Mouse (Mus musculus) lung, adult 18-20 months (tissue): ENCODE measurements around the gene Serinc3.
"Not testable (repeated sequence)": the region's sequence is repeated elsewhere in the genome, so short reads cannot be mapped to it uniquely, and the experiment has no call there.

Source experiments
- DNase-seq, 2 experiments: peaks; one replicate each; pipeline ENCODE4 v3.0.0; 2022; ENCODE audit warnings: mixed read lengths in 2 of 2

The Serinc3 gene

DNA sequence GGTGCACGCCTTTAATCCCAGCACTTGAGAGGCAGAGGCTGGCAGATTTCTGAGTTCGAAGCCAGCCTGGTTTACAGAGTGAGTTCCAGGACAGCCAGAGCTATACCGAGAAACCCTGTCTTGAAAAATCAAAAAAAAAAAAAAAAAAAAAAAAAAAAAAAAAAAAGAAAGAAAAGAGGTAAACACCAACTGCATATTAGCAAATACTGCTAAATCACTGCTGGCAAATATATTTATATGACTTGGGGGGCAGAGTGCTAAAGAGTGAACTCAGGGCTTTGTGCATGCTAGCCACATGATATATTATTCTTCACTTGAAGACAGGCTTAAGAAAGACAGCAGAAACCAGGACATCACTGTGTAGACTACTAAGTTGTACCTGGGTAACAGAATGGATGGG is 23.5 kb downstream of the Serinc3 start:
- not testable (repeated sequence) for DNase-seq

DNA sequence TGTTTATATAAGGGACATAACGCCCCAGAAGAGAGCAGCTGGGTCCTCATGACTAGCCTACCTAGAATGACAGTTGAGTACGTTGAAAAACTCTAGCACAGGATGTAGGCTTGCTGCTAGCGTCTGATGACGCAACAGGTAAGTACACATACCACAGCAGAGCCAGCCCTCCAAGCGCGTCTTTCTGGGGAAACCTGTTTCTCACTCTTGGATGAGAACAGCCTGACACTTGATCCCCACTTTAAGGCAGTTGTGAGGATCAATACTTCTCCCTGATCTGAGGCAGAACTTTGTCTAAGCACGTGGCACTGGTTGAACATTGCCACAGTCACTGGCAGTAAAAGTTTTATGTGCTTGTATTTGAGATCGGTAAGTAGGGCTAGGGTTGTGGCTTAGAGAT is 24.5 kb downstream of the Serinc3 start:
- DNase-seq, result peak; percentile 70 to 83

DNA sequence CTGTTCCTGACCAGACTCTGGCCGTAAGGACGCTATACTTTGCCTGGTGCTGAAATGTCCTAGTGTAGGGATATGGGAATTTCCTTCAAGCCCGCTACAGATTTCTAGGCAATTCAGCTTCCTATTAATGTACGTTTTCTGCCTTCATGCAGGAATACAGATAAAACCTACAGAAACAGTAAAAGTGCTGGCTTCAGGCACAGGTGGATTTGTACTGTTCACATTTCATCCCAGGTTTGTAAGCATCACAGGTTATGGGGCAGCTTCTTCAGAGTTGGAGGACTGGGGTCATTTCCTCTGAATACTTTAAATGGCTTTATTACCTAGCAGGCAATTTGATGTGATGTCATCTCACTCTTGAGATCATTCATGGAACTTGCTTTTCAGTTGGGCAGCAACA is 27.1 kb downstream of the Serinc3 start:
- no peak for DNase-seq

DNA sequence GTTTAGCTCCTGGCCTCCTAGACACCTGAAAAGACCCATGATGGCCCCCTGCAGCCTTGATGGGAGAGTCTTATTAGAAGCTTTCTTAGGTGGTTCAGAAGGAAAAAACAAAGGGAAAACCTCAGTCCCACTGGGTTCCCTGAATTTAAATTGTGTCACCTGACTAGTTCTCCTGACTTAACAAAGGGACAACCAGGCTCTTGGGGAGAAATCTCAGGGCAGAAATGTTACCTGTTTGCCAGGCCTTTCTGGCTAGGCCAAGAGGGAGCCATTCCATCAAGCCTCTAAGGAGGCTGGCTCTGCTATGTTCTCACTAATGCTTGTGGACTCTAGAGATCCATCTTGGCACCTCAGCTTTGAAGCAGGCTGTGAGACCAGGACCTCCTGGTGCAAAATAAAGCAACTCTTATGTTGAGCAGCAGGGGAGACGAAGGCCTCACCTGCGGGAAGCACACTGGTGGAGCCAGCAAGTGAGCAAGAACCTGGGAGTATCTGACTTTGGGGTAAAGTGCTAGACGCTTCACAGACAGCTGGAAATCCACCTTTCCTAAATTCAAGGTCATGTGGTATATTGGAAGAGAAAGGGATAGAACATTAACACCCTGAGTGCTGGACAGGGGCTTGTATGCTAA is 27.6 kb downstream of the Serinc3 start:
- DNase-seq, result no peak

DNA sequence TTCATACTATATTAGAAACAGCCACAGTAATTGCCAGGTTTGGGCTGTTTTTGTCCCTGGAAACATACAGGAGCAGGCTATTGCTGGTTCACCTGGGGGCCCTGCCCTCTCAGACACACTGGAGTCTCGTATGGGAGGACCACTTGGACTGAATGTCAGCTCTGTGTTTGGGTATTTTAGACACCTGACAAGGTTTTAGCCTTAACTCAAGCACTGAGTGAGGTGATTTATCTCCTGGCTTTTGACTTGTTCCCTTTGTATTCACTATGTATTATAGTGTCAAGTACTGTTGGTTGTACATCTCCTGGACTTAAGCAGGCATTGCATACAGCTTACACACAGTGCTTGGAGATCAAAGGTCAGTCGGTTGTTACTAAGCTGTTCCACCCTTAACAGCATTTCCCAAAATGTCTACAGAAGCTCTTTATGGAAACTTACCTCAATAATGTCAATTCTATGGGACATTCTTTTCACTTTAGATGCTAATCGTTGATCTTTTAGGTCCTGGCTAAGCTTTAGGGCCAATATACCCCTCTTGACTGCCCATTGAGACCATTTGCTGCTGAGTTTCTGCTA is 28.2 kb downstream of the Serinc3 start:
- no peak for DNase-seq

DNA sequence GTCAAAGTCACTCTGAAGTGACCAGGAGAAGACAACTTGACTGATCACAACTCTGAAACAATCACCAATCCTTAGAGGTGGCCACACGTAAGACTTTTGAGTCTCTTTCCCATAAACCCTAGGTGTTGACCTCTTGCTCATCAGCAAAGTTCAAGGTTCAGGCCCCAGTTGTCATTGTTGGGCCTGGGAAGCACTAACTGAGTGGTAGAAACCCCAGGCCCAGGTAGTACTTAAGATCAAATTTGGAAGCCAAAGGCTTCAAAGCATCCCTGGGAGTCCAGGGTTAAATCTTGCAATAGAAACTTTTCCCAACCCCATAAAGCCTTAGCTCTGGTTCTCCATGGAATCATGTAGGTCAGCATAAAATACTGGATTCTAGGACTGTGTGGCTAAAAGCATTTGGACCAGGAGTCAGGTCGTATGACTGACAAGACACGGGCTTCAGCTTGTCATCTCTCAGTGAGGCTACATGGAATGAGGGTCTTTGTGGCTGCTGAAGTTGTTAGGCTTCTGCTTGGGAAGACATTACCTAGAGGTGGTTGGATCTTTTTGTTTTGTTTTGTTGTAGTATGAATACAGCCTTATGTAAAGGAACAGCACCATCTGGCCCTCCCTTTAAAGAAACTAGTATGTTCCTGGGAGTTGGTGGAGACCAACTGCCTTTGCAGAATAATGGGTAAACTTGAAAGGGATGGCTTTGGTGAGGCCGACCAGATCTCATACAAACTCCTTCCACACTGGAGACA is 28.9 kb downstream of the Serinc3 start:
- no peak for DNase-seq

DNA sequence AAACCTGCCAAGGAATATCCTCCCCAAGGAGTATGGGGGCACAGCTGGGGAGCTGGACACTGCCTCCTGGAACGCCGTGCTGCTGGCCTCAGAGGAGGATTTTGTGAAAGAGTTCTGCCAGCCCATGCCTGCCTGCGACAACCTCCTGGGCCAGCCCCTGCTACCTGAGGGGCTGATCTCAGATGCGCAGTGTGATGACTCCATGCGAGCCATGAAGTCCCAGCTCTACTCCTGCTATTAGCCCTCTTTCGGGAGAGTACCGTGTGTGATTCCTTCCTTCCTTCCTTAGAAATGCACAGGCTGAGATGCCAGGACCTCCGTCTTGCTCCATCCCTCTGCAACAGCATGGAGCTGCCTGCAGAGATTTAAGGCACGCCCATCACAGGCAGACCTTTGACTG is 29.5 kb downstream of the Serinc3 start:
- no peak for DNase-seq

DNA sequence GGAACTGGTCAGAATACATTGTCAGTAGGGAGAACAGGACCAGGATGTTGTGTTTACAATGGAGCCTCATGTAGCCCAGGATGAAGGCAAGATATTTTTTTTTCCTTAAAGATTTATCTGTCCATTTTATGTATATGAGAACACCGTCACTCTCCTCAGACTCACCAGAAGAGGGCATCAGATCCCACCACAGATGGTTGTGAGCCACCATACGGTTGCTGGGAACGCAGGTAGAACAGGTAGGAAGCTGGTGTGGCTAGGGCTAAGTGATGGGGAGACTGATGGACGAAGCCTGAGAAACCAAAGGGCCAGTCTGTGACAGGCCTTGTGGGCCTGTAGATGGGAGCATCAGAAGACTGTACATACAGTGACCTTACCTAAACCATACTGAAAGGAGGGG is 30.9 kb downstream of the Serinc3 start:
- DNase-seq, result no peak

DNA sequence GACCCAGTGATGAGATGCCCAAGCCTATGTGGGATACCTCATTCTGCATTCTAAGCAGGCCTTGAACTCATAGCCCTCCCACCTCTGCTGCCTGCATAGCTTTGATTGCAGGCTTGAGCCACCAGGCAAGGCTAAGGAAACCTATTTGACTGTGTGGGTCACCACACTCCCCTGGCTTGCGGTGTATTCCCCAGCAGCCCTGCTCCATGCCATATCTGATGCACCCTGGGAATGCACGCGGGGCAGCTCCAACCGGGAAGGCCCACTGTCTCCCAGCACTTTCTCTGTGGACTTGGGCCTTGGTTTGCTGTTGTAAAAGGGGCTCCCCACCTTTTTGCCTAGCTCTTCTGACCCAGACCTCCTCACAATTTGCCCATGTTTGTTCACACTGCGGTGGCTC is 31.7 kb downstream of the Serinc3 start:
- DNase-seq, result no peak

DNA sequence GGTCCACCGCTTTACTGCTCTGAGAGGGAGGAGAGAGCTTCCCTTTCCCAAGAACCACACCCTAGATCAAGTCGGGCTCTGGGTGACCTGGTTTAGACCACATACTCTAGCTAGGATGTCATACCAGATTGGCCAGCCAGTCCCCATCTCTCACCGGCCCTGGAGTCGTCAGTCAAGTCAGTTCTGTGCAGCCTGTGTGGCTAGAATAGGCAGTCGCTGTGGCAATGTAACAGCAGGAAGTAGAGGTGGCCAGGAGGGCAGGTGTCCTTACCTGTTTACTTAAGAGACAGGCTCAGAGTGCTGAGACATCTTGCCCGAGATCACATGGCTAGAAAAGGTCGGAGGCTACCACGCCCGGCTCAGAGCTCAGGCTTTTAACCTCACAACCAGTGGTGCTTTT is 33.8 kb downstream of the Serinc3 start:
- DNase-seq, result no peak

DNA sequence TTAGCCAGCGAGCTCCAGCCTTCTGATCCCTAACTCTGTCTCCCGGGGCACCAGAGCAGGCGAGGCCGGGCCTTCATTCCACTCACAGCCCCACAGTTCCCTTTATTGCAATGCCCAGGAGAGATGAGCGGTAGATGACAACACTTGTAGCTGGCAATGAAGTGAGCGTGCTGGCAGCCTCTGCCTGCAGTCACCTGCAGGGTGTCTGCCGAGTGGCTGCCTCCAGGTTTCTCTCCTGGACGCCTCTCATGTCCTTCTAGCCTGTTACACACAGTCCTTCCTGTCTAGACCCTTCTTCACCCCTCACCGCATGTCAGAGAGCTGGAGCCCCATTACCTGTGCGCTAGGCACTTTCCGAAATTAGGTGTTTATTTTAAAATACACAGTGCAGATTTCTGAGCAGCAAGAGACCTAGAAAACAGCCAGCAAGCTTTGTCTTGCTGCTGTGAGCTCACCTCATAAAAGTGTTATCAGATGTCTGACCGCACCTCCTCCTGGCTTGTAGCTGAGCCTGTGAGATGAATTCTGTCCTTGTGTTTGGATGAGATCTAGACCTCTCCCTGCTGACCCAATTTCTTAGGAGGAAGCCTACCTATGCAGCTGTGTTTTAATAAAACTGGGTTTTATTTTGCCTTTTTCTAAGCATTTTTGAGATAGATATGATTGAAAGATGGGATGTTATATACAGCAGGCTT is 35.5 kb downstream of the Serinc3 start:
- DNase-seq, result no peak

DNA sequence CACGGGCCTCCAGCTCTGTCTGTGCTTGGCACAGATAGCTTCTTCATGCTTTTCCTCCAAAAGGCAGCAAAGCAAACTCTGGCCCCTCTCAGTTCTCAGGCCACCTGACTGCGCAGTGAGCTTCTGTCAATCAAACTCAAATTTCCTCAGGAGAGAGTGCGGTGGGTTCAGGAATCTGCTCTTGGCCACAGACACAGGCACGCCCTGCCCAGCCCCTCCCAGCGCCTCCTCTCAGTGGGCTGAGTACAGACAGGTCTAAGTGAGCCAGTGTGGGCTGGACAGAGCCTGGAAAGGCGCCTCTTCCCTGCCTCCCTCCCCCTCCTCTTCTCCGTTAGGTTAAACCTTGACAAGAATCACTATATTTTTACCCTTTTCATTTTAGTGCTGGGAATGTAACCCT is 36.9 kb downstream of the Serinc3 start:
- no peak for DNase-seq

DNA sequence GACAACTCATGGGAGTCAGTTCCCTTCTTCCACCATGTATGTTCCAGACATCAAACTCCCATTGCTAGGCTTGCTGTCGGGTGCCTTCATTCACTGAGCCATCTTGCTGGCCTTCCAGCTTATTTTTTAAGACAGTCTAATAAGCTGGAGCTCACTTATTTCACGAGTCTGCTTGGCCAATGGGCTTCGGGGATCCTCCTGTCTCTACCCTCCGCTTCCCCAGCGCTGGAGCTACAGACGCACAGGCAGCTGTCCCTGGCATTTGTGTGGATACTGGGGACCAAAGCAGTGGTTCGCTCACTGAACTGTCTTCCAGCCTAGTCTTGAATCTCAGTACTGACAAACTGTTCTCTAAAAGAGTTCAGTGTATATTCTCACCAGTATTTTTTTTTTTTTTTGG is 38.8 kb downstream of the Serinc3 start:
- no peak for DNase-seq

DNA sequence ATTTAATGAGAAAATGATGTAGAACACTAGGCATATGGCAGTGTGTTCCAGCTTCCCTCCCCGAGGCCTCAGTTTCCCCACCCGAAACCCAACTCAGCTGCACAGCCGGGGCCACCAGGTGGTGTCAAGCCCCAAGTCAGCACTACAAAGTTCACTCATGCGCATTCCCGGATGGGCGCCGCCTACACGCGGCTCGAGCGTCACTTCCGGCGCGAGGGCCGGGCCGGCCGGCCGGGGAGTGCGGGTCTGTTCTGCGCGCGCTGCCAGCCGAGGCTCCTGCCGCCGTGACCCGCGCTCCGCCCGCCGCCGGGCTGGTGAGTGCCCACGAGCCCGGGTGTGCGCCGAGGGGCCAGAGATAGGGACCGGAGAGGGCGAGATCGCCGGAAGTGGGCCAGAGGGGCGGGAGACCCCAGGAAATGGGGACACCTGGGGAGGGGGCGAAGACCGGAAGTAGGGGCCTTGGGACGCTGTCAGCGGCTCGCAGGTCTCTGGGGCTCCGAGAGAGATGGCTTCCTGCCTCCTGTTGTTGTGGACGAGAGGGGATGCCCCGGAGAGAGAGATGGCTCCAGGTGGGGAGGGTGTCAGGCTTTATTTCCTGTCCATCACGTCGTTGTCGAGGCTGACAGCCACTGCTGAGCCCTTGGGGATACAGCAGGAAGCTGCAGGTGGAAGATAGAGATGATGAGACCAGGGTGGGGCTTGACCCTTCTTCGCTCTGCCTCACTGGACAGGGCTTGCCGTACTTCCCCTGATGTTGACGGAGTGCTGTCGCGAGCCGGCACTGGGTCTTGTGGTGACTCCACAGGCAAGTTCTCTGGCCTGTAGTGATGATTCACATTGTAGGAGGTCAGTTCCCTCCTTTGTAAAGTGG is 42.6 kb downstream of the Serinc3 start, which contains the start of gene Ttpal:
Gene Ttpal (plus strand): TSS at position 214 of the 871 bp plus-strand sequence.
- peak; percentile 88 to 92 for DNase-seq

DNA sequence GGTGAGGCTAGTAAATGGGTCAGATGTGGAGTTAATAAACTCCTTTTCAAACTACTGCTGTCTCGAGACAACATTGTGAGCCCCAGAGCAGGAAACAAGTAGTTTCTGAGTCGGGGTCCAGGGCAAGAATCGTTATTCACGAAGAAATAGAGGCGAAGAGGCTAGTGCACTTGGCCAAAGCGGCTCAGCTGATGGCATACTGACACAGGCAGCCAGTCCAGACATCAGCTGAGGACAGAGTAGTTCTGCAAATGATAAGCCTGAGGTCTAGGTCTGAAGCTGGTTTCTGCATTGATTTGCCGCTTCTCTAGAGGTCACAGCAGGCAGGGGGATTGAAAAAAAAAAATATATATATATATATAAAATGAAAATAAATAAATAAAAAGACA is 43.2 kb downstream of the Serinc3 start:
- no peak for DNase-seq

DNA sequence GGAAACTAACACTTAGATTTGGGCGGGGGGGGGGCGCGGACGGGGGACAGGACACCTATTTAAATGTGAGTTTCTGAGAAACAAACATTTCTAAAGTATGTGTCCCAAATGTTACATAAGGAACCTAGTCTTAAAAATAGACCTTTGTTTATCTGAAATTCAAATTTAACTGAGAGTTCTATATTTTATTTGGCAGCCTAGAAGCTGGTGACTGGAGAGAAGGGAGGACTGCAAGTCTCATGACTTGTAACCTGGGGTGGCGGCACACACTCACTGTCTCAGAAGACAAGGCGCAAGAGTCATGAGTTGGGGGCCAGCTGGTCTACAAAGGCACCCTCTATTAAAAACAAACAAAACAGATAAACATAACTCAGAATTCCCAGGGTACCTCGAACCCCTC is 43.9 kb downstream of the Serinc3 start:
- DNase-seq, result no peak

DNA sequence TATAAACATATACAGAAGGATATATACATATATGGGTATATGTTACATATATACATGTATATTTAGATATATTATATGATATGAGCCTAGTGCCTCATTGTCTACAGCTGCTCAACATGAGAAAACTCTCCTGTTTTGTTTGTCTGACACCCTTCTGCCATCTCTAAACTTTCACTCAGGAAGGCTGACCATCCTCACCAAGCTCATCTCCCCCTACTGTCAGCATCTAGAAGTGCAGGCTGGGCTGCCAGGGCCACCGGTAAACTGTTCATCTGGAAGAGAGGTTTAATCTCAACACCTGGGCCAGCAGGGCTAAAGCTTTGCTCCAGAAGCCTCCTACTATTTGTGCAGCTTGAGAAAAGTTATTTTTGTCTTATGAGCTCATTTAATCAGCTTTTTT is 45.7 kb downstream of the Serinc3 start:
- DNase-seq, result peak; percentile 65 to 71

DNA sequence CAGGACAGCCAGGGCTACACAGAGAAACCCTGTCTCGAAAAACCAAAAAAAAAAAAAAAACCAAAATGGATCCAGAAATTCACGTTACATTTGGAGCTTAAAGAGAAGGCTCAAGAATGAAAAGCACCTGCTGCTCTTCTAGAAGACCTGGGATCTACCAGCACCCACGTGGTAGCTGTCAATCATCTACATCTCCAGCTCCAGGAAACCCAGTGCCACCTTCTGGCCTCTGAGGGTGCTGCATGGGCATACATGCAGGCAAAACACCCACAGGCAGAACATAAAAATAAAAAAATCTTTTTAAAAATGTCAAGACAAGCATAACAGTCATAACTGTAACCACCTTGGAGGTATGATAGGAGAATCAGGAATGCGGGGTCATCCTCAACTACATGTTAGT is 47.3 kb downstream of the Serinc3 start:
- peak; percentile 61 to 73 for DNase-seq

DNA sequence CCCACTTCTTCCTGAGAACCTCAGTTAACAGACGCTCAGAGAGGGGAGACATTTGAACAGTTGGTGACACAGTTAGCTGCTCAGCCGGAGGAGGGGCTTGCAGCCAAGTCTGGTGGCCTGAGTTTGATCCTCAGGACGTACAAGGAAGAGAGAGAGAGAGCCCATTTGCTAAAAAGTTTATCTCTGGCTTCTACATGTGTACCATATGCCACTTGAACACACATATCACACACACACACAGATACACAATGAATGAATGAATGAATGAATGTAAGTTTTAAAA is 48.1 kb downstream of the Serinc3 start:
- no peak for DNase-seq

DNA sequence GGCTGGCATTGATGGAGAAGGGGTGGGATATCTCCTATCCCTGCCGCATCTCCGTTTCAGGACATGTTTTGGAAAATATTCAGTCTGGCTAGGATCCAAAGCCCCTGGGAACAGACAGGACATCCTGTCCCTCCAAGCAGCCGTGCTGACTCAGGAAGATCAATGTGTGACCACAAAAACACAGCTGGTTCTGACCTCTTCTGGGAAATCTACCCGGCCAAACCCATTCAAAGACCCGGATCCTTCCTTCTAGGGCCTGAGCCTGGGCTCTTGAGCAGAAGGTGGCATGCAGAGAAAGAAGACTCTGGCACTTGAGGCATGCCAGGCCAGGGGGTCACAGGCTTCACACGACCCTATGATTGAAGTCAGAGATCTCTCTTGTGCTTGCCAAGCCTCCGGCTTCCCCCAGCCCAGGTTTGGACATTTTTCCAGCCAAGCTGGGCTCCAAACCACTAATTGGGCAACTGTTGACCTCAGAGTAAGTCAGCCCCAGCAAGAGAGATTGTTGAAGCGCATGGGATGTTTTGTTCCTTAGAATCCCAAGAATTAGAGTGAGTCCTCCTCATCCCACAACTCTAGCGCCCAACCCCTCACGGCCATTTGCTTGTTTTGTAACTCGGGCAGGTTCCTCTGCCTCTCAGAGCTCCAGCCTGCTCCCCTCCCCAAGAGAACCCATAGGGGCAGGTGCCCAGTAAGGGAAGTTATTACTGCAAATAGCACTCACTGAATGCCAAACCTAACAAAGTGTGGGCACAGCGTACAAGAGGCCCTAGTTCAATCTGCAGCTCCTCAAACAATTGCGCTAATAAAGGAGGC is 48.7 kb downstream of the Serinc3 start:
- peak; percentile 82 to 90 for DNase-seq

DNA sequence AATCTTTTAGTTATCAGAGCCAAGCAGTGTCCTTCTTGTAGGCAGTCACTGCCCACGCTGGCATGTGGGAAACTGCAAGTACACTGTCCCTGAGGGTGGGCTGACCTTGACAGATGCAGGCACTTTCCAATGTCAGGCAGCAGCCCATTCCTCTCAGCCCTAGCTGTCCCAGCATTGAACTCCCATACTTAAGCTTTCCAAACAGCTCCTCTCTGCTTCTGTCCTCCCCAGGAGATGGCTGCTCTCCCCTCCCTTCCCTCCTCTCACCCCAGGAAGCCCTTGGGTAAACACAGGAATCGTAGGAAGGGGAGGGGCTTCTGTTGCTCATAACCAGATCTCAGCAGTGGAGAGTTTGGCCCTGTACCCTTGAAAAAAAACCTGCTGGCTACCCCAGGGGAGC is 49.8 kb downstream of the Serinc3 start:
- DNase-seq, result peak; percentile 66 to 78
